Mouse (Mus musculus): ENCODE results near the gene Gm3488.
"Not testable (repeated sequence)": the region's sequence is repeated elsewhere in the genome, so short reads cannot be mapped to it uniquely, and the experiment has no call there.

GRCm38 (mm10) chr14:5538196-5538595 lies 36.7 kb downstream of the Gm3488 start, which contains the start of gene Gm3532:
- TF ChIP-seq MYOD1 (IDR thresholded peaks at IDR 0.05; ENCODE audit: control insufficient read depth, insufficient read length, low read depth); USF1 (IDR thresholded peaks at IDR 0.05; ENCODE audit: low read depth); CTCF (IDR thresholded peaks at IDR 0.05; ENCODE audit: control insufficient read depth, insufficient read depth, insufficient read length); FOSL1 (IDR thresholded peaks at IDR 0.05; ENCODE audit: insufficient read depth, low read length, poor library complexity, severe bottlenecking): not testable (repeated sequence)

Data from C2C12 (cell line).